Mouse (Mus musculus) liver, adult 2 months (tissue): ENCODE measurements at regions not wholly inside any gene's neighbourhood (a gene's known extent, or its start where the extent isn't known, plus 50 kb on each side); places are given as distances from the start of the nearest gene placed in this dataset.

Source experiments
- DNase-seq: peaks from one replicate; pipeline ENCODE4 v3.0.0-alpha.2; 2011; ENCODE audit warnings: low read depth, low spot score; ENCODE audit errors: extremely low read depth
- H3K27ac ChIP-seq: fragments of 200-500 bp; replicated peaks from 2 replicates; pipeline ENCODE4 v1.5.1; 2012; ENCODE audit warnings: low read depth, mild to moderate bottlenecking, control low read depth, inconsistent platforms, low read length; ENCODE audit not compliant: insufficient read depth
- H3K27me3 ChIP-seq: fragments of 200-500 bp; 2 replicates; pipeline ENCODE4 v1.6.1; 2012; ENCODE audit warnings: mild to moderate bottlenecking, moderate library complexity, low read length, inconsistent platforms; ENCODE audit not compliant: control insufficient read depth, insufficient read depth
- H3K36me3 ChIP-seq: fragments of 200-500 bp; 2 replicates; pipeline ENCODE4 v1.6.1; 2012; ENCODE audit warnings: low read length, inconsistent platforms; ENCODE audit not compliant: control insufficient read depth, insufficient read depth
- H3K4me1 ChIP-seq: fragments of 200-500 bp; 2 replicates; pipeline ENCODE4 v1.6.1; 2011; ENCODE audit warnings: low read length; ENCODE audit not compliant: control insufficient read depth, insufficient read depth
- H3K4me3 ChIP-seq: fragments of 200-500 bp; 2 replicates; pipeline ENCODE4 v1.5.1; 2011; ENCODE audit warnings: low read depth, mild to moderate bottlenecking, control low read depth, low read length, moderate library complexity; ENCODE audit not compliant: insufficient read depth
- H3K79me2 ChIP-seq: fragments of 200-500 bp; 2 replicates; pipeline ENCODE4 v1.6.1; 2012; ENCODE audit warnings: inconsistent platforms, mild to moderate bottlenecking, low read length, moderate library complexity; ENCODE audit not compliant: control insufficient read depth, insufficient read depth
- H3K9ac ChIP-seq: fragments of 200-500 bp; 2 replicates; pipeline ENCODE4 v1.6.1; 2012; ENCODE audit warnings: low read depth, mild to moderate bottlenecking, control low read depth, inconsistent platforms, low read length
- CTCF ChIP-seq: fragments of 200-500 bp; IDR thresholded peaks from 2 replicates; pipeline ENCODE4 v1.5.1; 2011; ENCODE audit warnings: low read depth, low read length, control low read depth
- POLR2A ChIP-seq: fragments of 200-500 bp; IDR thresholded peaks from 2 replicates; pipeline ENCODE4 v1.6.1; 2011; ENCODE audit warnings: low read length, control low read depth; ENCODE audit not compliant: insufficient read depth; ENCODE audit errors: extremely low read depth
- WGBS: fragments of 180-500 bp; shearing (Covaris S2); methylation state at CpG from one replicate; pipeline ENCODE4 v1.1.7; 2018; 5-methylcytosine and 5-hydroxymethylcytosine counted together

GRCm38 (mm10) chr16:5429466-5429865 lies 173.7 kb upstream of the Eef2kmt start:
- DNase-seq: no peak

GRCm38 (mm10) chr16:5425908-5426307 lies 170.1 kb upstream of the Eef2kmt start:
- H3K36me3 ChIP-seq: no peaks in the 10 kb centered on the region
- H3K79me2 ChIP-seq: no peaks in the 10 kb centered on the region
- no peak overlapping the region for H3K27ac ChIP-seq
- no peak overlapping the region for H3K9ac ChIP-seq
- no peaks in the 10 kb centered on the region for H3K27me3 ChIP-seq
- no peak overlapping the region for H3K4me3 ChIP-seq
- no peak for DNase-seq
- WGBS: 85% methylated on average over 2 of the region's 2 CpGs
- TF ChIP-seq CTCF (no peak), POLR2A (no peak)
- peaks cover 2% of the 10 kb centered on the region; the same call in 1 of the 2 replicates for H3K4me1 ChIP-seq

More at GRCm38 (mm10) chr16:5429466-5429865, 173.7 kb upstream of the Eef2kmt start:
- Histone ChIP-seq H3K9ac (no peak overlapping the region), H3K4me3 (no peak overlapping the region), H3K27me3 (no peaks in the 10 kb centered on the region), H3K27ac (no peak overlapping the region), H3K79me2 (no peaks in the 10 kb centered on the region), H3K4me1 (peaks cover 2% of the 10 kb centered on the region; the same call in 1 of the 2 replicates), H3K36me3 (no peaks in the 10 kb centered on the region)
- no peak for TF ChIP-seq CTCF
- TF ChIP-seq POLR2A: no peak
- WGBS: 67% methylated on average over 2 of the region's 2 CpGs

- DNase-seq: no peak
- no peaks in the 10 kb centered on the region for H3K4me1 ChIP-seq
- 87% methylated on average over 6 of the region's 6 CpGs for WGBS
Measured at GRCm38 (mm10) chr16:5422041-5422440, 166.3 kb upstream of the Eef2kmt start.

GRCm38 (mm10) chr16:5421591-5421990 lies 165.8 kb upstream of the Eef2kmt start:
- H3K27ac ChIP-seq: no peak overlapping the region
- no peak overlapping the region for H3K9ac ChIP-seq
- H3K79me2 ChIP-seq: no peaks in the 10 kb centered on the region
- DNase-seq: no peak
- H3K27me3 ChIP-seq: no peaks in the 10 kb centered on the region
- 82% methylated on average over 5 of the region's 5 CpGs for WGBS
- H3K36me3 ChIP-seq: no peaks in the 10 kb centered on the region
- H3K4me1 ChIP-seq: no peaks in the 10 kb centered on the region
- TF ChIP-seq CTCF: no peak
- no peak overlapping the region for H3K4me3 ChIP-seq

More at GRCm38 (mm10) chr16:5422041-5422440, 166.3 kb upstream of the Eef2kmt start:
- H3K27ac ChIP-seq: no peak overlapping the region
- no peak for TF ChIP-seq CTCF
- no peak for TF ChIP-seq POLR2A
- no peak overlapping the region for H3K4me3 ChIP-seq
- H3K27me3 ChIP-seq: no peaks in the 10 kb centered on the region
- no peaks in the 10 kb centered on the region for H3K79me2 ChIP-seq
- H3K9ac ChIP-seq: no peak overlapping the region
- H3K36me3 ChIP-seq: no peaks in the 10 kb centered on the region

- Histone ChIP-seq H3K27ac (no peak overlapping the region), H3K9ac (no peak overlapping the region), H3K79me2 (no peaks in the 10 kb centered on the region), H3K4me1 (no peaks in the 10 kb centered on the region), H3K27me3 (no peaks in the 10 kb centered on the region), H3K4me3 (no peak overlapping the region), H3K36me3 (no peaks in the 10 kb centered on the region)
- TF ChIP-seq CTCF (no peak), POLR2A (no peak)
- no peak for DNase-seq
- 78% methylated on average over 3 of the region's 3 CpGs for WGBS
Measured at GRCm38 (mm10) chr16:5419467-5419866, 163.7 kb upstream of the Eef2kmt start.

GRCm38 (mm10) chr16:5418462-5419197 lies 162.8 kb upstream of the Eef2kmt start:
- Histone ChIP-seq H3K9ac (no peak overlapping the region), H3K27ac (no peak overlapping the region), H3K27me3 (no peaks in the 10 kb centered on the region), H3K4me3 (no peak overlapping the region), H3K79me2 (no peaks in the 10 kb centered on the region), H3K36me3 (no peaks in the 10 kb centered on the region), H3K4me1 (no peaks in the 10 kb centered on the region)
- WGBS: 65% methylated on average over 4 of the region's 4 CpGs
- TF ChIP-seq CTCF (no peak), POLR2A (no peak)
- DNase-seq: no peak
